Mouse (Mus musculus): ENCODE results near the gene Cnih2. TPM values are rescaled to one million over a fixed set of nuclear protein-coding genes. Genes with fewer than 3 reads are reported as not detected.

The Cnih2 gene
- polyA plus RNA-seq, 1 experiment from 2014 or later: 12.7 TPM

GRCm38 (mm10) chr19:5108271-5108575, 9.9 kb upstream of the Cnih2 start:
- WGBS: 13% methylated on average over 5 of the region's 5 CpGs
- DNase-seq (ENCODE audit: low spot score): no peak
- peaks cover 74% of the 10 kb centered on the region for H3K36me3 ChIP-seq
- no peaks in the 10 kb centered on the region for H3K9me3 ChIP-seq
- 0 out of 2 replicates have a peak overlapping the region, but pooled peaks have one; percentile 0 for H3K27ac ChIP-seq
- H3K4me3 ChIP-seq: no peak overlapping the region
- no peaks in the 10 kb centered on the region for H3K27me3 ChIP-seq (ENCODE audit: insufficient read depth, poor library complexity, severe bottlenecking)
- peaks cover 37% of the 10 kb centered on the region for H3K4me1 ChIP-seq

- H3K36me3 ChIP-seq: peaks cover 76% of the 10 kb centered on the region
- peak overlapping the region; percentile 98; the same call in 1 of the 2 replicates for H3K27ac ChIP-seq
- 71% methylated on average over 18 of the region's 18 CpGs for WGBS
Observed at GRCm38 (mm10) chr19:5107556-5108270, 9.4 kb upstream of the Cnih2 start.

GRCm38 (mm10) chr19:5106731-5107191, 8.4 kb upstream of the Cnih2 start, which contains the start of gene Rab1b:
TSS of gene Rab1b (minus strand) at chr19:5107072.
- Histone ChIP-seq H3K4me3 (peak within 1 kb of the TSS; percentile 90), H3K4me1 (peaks cover 37% of the 10 kb centered on the region), H3K27me3 (ENCODE audit: insufficient read depth, poor library complexity, severe bottlenecking) (no peaks in the 10 kb centered on the region), H3K36me3 (peaks cover 76% of the 10 kb centered on the region), H3K9me3 (no peaks in the 10 kb centered on the region), H3K27ac (peak within 1 kb of the TSS; percentile 98)
- peak; percentile 99 for DNase-seq (ENCODE audit: low spot score)
- WGBS: under 1% methylated on average over 45 of the region's 46 CpGs

More at GRCm38 (mm10) chr19:5107556-5108270, 9.4 kb upstream of the Cnih2 start:
- Histone ChIP-seq H3K27me3 (ENCODE audit: insufficient read depth, poor library complexity, severe bottlenecking) (no peaks in the 10 kb centered on the region), H3K9me3 (no peaks in the 10 kb centered on the region), H3K4me1 (peaks cover 37% of the 10 kb centered on the region), H3K4me3 (peak overlapping the region; percentile 90; the same call in 1 of the 2 replicates)
- DNase-seq (ENCODE audit: low spot score): no peak

GRCm38 (mm10) chr19:5106074-5106473, 7.8 kb upstream of the Cnih2 start:
- H3K27me3 ChIP-seq (ENCODE audit: insufficient read depth, poor library complexity, severe bottlenecking): no peaks in the 10 kb centered on the region
- peak overlapping the region; percentile 90 for H3K4me3 ChIP-seq
- WGBS: 15% methylated on average over 9 of the region's 9 CpGs
- H3K27ac ChIP-seq: peak overlapping the region; percentile 98
- peaks cover 76% of the 10 kb centered on the region for H3K36me3 ChIP-seq
- H3K9me3 ChIP-seq: no peaks in the 10 kb centered on the region
- H3K4me1 ChIP-seq: peaks cover 37% of the 10 kb centered on the region
- DNase-seq (ENCODE audit: low spot score): no peak

- DNase-seq (ENCODE audit: low spot score): no peak
- no peaks in the 10 kb centered on the region for H3K9me3 ChIP-seq
- H3K27ac ChIP-seq: peak overlapping the region; percentile 84
- 4% methylated on average over 31 of the region's 31 CpGs for WGBS
- H3K4me1 ChIP-seq: peaks cover 66% of the 10 kb centered on the region
- no peaks in the 10 kb centered on the region; the same call in 1 of the 2 replicates for H3K27me3 ChIP-seq (ENCODE audit: insufficient read depth, poor library complexity, severe bottlenecking)
- H3K4me3 ChIP-seq: peak overlapping the region; percentile 71
- H3K36me3 ChIP-seq: peaks cover 43% of the 10 kb centered on the region
Observed at GRCm38 (mm10) chr19:5097521-5098362, 579 bp downstream of the Cnih2 start.

- Histone ChIP-seq H3K9me3 (no peaks in the 10 kb centered on the region), H3K36me3 (peaks cover 43% of the 10 kb centered on the region), H3K4me1 (peaks cover 66% of the 10 kb centered on the region), H3K27me3 (ENCODE audit: insufficient read depth, poor library complexity, severe bottlenecking) (no peaks in the 10 kb centered on the region; the same call in 1 of the 2 replicates), H3K27ac (peak overlapping the region; percentile 36; the same call in 1 of the 2 replicates), H3K4me3 (peak overlapping the region; percentile 22)
- WGBS: 9% methylated on average over 9 of the region's 9 CpGs
- no peak for DNase-seq (ENCODE audit: low spot score)
Observed at GRCm38 (mm10) chr19:5095887-5096474, 2.3 kb downstream of the Cnih2 start.

- Histone ChIP-seq H3K9me3 (no peaks in the 10 kb centered on the region), H3K36me3 (peaks cover 41% of the 10 kb centered on the region), H3K27me3 (ENCODE audit: insufficient read depth, poor library complexity, severe bottlenecking) (no peaks in the 10 kb centered on the region; the same call in 1 of the 2 replicates), H3K4me1 (peaks cover 63% of the 10 kb centered on the region), H3K27ac (no peak overlapping the region), H3K4me3 (peak overlapping the region; percentile 22; the same call in 1 of the 2 replicates)
- WGBS: 47% methylated on average over 11 of the region's 11 CpGs
- DNase-seq (ENCODE audit: low spot score): no peak
Observed at GRCm38 (mm10) chr19:5094746-5095417, 3.4 kb downstream of the Cnih2 start.

GRCm38 (mm10) chr19:5094243-5094632, 4.1 kb downstream of the Cnih2 start:
- Histone ChIP-seq H3K27ac (0 out of 2 replicates have a peak overlapping the region, but pooled peaks have one; percentile 22), H3K9me3 (no peaks in the 10 kb centered on the region), H3K4me3 (peak overlapping the region; percentile 22; the same call in 1 of the 2 replicates), H3K4me1 (peaks cover 60% of the 10 kb centered on the region), H3K36me3 (peaks cover 40% of the 10 kb centered on the region), H3K27me3 (ENCODE audit: insufficient read depth, poor library complexity, severe bottlenecking) (no peaks in the 10 kb centered on the region; the same call in 1 of the 2 replicates)
- WGBS: 0% methylated on average over 21 of the region's 21 CpGs
- DNase-seq (ENCODE audit: low spot score): peak; percentile 96

- Histone ChIP-seq H3K4me3 (no peak overlapping the region), H3K4me1 (peaks cover 60% of the 10 kb centered on the region), H3K27me3 (ENCODE audit: insufficient read depth, poor library complexity, severe bottlenecking) (no peaks in the 10 kb centered on the region; the same call in 1 of the 2 replicates), H3K36me3 (peaks cover 40% of the 10 kb centered on the region), H3K27ac (0 out of 2 replicates have a peak overlapping the region, but pooled peaks have one; percentile 22), H3K9me3 (no peaks in the 10 kb centered on the region)
- 67% methylated on average over 12 of the region's 12 CpGs for whole genome bisulfite sequencing
- DNase-seq (ENCODE audit: low spot score): no peak
Observed at GRCm38 (mm10) chr19:5093481-5094242, 4.7 kb downstream of the Cnih2 start.

GRCm38 (mm10) chr19:5092083-5092482, 6.2 kb downstream of the Cnih2 start:
- peaks cover 53% of the 10 kb centered on the region for H3K4me1 ChIP-seq
- WGBS: 85% methylated on average over 10 of the region's 10 CpGs
- no peak for DNase-seq (ENCODE audit: low spot score)
- no peaks in the 10 kb centered on the region; the same call in 1 of the 2 replicates for H3K27me3 ChIP-seq (ENCODE audit: insufficient read depth, poor library complexity, severe bottlenecking)
- H3K27ac ChIP-seq: no peak overlapping the region
- H3K36me3 ChIP-seq: peaks cover 40% of the 10 kb centered on the region
- H3K9me3 ChIP-seq: no peaks in the 10 kb centered on the region
- H3K4me3 ChIP-seq: no peak overlapping the region

- no peak for DNase-seq (ENCODE audit: low spot score)
- peaks cover 22% of the 10 kb centered on the region for H3K27me3 ChIP-seq (ENCODE audit: insufficient read depth, poor library complexity, severe bottlenecking)
- H3K27ac ChIP-seq: peak overlapping the region; percentile 88; the same call in 1 of the 2 replicates
- WGBS: 90% methylated on average over 4 of the region's 4 CpGs
- peaks cover 40% of the 10 kb centered on the region for H3K4me1 ChIP-seq
- peaks cover 40% of the 10 kb centered on the region for H3K36me3 ChIP-seq
- peak overlapping the region; percentile 94 for H3K4me3 ChIP-seq
- no peaks in the 10 kb centered on the region for H3K9me3 ChIP-seq
Observed at GRCm38 (mm10) chr19:5089324-5089723, 9.0 kb downstream of the Cnih2 start.
